Mouse (Mus musculus): ENCODE measurements around the gene Mgmt.

The Mgmt gene

DNA sequence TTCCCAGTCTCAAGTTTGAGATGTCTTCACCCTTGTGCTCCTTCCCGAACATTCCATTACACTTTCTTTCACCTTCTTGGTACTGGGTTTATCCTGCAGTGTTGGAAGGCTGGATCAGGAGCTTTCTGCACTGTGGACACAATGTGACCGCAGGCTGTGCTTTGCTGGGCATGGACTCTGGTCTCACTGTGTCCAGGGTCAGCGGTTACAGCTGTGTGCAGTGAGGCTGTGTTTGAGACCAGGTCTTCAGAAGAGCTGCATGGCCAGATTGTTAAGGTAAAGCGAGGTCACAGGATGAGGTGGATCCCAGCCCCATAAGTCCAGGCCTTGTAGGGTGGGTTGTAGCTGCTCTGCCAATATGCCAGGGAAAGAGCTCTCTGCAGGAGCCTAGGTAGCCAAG, 18.5 kb downstream of the Mgmt start:
- no peak for DNase-seq (ENCODE audit: low read depth, low spot score)

DNA sequence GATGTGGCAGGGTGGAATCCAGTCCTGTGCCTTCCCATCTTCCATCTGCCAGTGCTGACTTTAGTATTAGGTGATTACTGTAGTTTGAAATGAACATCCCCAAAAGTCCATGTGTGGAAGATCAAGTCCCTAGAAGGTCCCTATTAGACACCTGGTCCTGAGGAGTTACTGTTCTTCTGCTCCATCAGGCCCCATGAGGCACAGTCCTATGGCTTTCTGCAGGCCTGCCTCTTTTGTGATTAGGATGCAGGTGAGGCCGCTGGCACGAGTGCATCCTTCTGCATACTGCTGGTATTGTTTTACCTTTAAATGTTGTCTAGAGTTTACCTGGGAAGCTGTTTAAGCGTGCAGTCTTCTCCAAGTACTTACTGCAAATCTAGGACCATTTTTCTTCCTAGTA, 21.6 kb downstream of the Mgmt start:
- no peak for DNase-seq (ENCODE audit: low read depth, low spot score)

DNA sequence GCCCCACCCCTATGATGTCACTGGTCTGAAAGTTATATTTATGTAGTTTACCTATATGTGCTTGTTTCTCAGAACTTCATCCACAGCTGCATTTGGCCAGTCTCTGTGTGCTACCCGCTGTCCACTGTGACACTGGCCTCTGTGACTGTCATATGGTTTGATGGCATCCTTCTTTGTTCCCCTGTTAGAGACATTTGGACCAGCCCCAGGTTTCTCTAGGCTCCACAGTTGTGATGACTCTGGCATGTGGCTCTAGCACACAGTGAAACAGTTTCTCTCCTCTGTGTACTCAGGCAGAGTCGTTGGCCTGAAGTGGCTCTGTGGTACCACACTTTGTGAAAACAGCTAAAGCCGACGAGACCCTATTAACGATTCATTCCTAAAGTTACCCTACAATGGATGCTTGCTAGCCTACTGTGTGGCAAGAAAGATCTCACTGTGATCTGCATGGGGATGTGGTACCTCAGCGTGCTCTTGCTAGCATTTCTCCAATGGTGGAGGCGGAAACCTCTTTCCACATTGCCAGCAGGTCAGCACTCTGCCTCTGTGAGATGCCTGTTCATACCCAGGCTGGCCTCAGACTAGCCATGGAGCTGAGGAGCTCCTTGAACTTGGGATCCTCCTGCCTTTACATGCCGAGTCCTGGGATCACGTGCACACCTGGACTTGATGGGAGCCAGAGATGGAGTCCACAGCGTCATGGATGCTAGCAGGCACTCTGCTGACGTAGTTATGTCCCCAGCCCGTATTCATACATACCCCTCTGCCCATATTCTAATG, 26.8 kb downstream of the Mgmt start:
- no peak for DNase-seq (ENCODE audit: low read depth, low spot score)

DNA sequence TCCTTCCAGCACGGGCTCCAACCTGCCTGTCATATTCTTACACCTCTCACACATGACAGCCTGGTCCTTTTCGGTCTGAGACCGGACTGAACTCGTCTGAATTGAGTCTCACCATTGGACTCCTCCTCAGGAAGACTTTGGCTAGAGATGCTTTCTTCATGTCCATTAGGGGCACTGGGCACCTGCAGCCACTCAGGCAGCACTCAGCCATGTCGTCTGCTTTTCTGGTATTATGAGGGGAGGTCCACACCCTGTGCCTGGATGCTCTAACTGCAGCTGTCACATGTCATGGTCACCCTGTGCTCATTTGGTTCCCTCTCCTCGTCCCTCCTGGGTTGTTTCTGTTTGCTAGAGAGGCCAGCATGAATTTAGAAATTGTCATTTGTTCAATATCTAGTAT, 27.8 kb downstream of the Mgmt start:
- DNase-seq (ENCODE audit: low read depth, low spot score): no peak

DNA sequence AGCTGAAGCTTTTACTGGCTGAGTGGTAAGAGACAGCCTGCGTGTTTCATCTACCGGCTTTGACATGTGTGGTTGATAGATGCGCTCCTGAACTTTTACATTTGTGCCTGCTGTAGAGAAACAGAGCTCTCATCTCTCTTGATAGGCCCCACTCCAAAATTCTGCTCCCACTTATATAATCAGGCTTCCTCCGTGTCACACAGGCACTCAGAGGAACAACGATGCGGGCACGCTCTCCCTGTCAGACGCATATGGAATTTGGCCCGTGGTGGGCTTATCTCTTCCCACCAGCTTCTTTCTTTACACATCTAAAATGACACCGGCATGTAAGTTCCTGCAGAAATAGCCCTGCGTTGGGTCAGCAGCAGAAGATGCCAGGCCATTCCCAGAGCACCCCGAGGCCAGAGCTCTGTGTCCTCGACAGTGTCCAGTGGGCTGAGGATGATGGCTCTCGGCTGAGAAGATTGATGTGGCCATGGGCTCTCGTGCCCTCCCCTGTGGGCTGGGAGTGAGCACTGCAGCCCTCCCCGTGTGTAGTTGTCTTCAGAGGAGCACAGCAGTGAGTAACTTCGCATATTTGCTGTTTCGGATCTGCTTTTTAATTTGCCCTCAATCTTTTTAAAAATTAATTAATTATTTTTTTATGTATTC, 30.3 kb downstream of the Mgmt start:
- no peak for DNase-seq (ENCODE audit: low read depth, low spot score)

DNA sequence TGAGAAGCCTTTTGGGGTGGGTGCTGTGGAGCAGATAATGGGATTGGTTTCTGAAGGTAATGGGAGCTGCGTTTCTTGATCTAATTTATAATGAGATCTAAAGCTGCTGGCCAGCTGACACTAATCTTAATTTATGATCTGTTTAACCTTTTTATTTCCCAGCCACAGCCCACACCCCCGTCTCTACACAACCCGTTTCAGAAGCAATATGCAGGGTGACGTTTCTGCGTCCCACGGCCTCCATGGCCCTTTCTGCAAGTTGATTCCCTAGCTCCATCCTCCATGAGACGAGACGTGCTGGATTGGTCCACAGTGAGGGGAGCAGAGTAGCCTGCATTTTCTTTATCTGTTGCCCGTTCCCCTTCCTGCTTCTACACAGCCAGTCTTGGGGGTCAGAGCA, 31.8 kb downstream of the Mgmt start:
- no peak for DNase-seq (ENCODE audit: low read depth, low spot score)

DNA sequence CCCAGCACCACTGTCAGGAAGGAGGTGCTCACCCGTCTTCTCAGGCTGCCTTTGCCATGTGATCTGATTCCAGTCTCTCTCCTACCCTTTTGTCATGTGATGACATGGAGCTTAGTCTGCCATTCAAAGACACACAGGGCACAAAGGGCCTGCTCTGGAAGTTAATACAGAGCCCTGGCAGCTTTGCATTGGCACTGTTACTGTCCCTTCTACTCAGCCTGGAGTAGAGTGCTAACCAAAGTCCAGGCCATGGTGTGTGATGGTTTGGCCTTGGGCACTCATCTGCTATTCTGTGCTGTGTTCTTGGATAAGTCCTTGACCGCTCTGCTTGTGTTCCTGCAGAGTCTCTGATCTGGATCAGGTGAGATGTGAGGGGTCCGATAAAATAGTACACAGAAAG, 36.0 kb downstream of the Mgmt start:
- no peak for DNase-seq (ENCODE audit: low read depth, low spot score)

DNA sequence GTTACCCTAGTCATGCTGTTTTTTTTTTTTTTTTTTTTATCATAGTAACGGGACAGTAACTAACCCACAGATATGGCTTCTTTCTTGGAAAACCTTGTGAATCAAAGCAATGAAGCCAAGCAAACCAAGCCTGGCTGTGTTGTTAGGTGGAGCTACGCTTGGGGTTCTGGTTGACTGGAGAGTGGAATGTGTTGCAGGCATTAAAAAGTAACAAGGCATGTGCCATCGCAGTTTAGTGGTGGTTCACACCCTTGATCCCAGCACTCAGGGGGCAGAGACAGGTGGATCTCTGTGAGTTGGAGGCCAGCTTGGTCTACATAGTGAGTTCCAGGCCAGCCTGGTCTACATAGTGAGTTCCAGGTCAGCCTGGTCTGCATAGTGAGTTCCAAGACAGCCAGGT, 39.0 kb downstream of the Mgmt start:
- DNase-seq (ENCODE audit: low read depth, low spot score): no peak

DNA sequence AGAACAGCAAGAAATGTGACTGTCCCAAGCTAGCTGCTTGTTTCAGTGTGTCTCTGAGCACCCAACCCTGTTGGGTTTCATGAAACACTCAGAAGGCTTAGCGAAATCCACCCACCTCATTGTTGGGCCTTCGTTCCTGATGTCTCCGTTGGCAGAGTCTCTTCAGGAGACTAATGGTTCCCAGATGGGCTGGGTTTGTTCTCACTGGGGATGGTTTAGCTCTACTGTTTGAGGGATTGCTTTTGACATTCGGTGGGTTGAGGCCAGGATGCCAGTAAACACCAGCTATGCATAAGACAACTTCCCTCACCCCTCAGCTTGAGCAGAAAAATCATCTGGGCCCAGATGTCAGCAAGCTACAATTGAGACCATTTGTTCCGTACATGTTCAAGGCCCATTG, 39.9 kb downstream of the Mgmt start:
- no peak for DNase-seq (ENCODE audit: low read depth, low spot score)

DNA sequence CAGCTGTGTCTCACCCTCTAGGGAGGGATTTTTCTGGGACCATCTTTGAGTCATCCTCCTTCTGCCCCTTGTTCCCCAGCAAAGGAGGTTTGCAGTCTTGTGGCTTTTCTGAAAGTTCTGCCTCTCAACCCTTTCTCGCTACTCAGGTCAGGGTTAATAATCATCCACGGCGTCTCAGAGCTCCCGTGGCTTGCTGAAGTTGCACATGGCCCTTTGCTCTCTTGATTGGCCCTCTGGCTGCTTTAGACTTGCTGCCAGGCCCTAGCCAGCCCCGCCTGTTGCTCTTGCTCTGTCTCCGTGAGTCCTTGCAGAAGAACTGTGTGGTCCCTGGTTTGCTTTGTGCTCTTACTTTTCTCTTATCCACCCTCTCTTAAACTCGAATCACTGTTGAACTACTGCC, 40.4 kb downstream of the Mgmt start:
- DNase-seq (ENCODE audit: low read depth, low spot score): no peak

DNA sequence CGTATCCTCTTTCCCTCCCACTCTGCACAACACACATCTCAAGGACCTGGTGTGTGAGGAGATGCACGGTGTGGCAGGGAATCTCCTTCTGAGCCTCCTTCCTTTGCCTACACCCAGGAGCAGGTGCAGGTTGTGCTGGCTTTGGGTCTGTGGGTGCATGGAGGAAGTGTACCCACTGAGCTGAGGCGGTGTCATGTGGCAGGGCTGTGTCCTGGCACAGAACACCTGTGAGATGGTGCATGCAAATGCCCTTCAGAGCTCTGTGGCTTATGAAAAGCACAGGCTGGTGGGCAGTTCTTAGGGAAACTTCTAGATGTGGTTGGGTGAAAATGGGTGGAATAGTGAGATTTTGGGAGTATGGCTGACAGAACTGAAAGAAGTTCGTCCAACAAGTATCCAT, 44.0 kb downstream of the Mgmt start:
- DNase-seq (ENCODE audit: low read depth, low spot score): no peak

DNA sequence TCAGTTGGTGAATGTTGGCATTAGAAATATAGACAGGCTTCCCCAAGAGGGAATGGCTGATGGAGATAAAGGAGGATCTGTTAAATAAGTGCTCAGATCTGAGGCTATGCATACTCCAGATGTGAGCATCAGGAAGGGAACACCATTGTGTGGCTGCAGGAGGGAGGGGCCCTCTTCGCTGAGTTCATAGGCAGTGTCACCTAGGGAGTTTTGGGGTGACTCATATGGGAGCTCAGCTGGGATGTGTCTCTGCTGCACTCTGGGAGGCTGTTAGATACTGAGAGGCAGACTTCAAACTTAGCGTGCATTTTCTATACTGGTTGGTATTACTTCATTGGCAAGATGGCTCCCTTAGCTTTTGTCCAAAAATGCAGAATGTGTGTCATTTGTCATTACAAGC, 48.0 kb downstream of the Mgmt start:
- no peak for DNase-seq (ENCODE audit: low read depth, low spot score)

DNA sequence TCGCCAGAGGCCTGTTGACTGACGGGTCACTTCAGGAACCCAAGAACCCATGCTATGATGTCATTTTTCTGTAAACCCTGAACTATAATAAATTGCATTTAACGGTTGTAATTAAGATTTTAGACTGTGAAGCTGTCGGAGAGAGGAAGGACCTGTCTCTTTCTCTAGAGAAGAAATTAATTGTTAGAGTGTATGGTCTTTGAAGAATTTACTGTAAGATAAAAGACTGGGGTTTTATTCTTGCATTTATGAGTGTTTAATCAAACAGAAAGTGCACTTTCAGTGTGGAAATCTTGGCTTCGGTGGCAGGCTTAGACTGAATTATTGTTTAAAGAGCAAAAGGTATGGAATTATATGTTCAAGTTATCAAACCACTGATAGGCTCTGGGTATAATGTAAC, 49.5 kb downstream of the Mgmt start:
- no peak for DNase-seq (ENCODE audit: low read depth, low spot score)

DNA sequence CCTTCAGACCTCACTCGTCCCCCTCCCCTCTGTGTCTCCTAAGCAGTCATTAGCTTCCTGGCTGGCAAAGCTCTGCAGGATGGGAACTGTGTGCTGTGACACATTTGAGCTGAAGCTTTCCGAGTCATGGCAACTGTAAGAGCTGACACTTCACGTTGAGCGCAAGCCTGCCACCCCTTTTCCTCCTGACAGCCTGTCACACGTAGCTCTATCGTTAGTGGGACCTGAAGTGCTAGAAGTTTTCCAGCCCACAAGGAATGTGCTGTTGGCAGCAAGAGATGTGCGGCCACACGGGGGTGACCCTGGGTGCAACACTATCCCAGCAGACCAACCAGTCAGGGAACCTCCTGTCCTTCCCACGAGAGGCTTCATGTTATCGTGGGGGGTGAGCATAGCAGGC, 51.3 kb downstream of the Mgmt start:
- no peak for DNase-seq (ENCODE audit: low read depth, low spot score)

DNA sequence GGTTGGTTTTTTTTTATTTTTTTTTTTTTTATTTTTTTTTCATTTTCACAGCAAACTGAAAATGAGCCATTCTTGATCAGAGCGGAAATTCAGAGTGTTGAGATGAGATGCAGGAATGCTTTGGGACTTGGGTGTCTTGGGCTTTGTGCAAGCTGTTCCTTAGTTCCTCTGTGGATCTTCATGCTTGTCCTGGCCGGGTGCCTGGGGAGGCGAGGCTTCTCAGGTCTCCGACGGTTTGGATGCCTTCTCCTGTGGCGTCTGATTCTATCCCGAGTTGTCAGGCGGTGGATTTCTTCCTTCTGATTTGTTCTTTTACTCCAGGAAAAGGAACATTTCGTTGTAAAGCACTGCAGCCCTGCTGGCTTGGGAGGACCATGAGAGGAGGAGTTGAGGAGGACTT, 51.7 kb downstream of the Mgmt start:
- DNase-seq (ENCODE audit: low read depth, low spot score): no peak

DNA sequence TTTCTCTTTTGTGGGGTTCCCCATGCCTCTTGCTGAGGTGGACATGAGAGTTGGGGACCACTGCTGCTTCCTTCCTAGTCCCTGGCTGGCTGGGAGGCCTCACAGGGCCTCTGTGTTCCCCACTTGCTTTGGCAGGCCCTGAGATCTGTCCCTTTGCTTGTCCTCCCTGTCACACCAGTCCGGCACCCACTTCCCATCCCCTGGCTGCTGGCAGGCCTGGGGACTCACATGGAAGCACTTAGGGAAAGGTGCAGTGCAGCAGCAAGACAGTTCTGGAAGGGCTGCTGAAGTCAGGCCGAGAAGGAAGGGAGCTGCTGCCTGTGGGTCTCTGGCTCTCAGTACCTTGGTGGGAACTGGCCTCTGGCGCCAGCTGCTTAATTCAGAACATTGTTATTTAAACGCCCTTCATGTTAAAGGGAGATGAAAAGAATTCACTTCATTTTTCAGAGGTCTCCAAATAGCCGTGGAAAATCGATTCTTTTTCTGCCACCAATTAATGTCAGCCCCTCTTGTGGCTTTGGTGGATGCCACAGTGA, 53.9 kb downstream of the Mgmt start:
- DNase-seq (ENCODE audit: low read depth, low spot score): no peak

DNA sequence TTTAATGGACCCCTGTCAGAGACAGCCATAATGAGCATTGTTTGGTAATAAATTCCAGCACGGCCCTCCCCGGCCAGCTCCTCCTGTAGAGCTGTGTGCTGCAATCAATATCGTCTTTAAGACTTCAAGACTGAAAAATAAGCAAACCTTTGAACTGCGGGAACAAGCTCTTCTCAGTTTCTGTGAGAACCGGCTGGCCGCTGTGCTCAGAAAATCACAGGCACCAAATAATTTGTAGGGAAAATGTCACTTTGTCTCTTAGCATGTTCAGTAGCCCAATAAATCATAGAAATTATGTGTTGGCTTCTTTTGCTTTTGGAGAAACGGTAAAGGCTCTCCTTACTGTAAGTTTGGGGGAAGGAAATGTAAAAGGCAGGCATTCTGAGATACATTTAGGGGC, 58.2 kb downstream of the Mgmt start:
- no peak for DNase-seq (ENCODE audit: low read depth, low spot score)

DNA sequence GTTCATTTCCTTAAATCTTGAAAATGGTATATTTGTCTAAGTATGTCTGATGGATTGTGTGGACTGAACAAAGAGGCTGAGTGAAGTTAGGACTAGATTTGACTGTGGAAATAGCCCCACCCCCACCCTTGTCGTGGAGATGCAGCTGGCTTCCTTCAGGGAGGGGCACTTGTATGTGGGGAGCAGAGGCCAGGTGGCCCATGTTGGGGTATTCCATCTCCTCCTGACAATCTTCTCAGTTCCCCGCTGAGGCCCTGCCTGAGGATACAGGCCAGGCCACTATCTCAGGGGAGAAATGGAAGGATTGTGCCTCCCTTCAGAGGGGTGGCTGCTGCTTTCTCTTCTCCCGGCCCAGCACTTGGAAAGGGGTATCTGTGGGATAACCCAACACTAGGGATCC, 58.8 kb downstream of the Mgmt start:
- DNase-seq (ENCODE audit: low read depth, low spot score): no peak

DNA sequence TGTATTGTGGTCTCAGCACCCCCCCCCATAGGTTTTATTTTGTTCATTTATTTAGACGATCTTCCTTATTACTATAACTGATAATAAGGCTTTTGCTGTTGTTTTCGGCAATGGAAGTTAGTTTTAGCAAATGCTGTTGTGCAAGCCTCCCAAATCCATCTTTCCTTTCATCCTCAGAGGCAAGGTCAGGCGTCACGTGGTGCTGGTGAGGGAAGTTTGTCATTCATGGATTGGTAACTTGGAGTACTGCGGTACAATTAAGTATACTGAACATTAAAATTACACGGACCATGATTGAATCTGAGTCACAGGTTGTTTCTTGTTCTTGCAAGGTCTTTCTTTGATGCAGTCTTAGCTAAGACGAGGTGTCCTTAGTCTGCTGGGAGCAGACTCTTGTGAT, 77.9 kb downstream of the Mgmt start:
- DNase-seq (ENCODE audit: low read depth, low spot score): no peak

DNA sequence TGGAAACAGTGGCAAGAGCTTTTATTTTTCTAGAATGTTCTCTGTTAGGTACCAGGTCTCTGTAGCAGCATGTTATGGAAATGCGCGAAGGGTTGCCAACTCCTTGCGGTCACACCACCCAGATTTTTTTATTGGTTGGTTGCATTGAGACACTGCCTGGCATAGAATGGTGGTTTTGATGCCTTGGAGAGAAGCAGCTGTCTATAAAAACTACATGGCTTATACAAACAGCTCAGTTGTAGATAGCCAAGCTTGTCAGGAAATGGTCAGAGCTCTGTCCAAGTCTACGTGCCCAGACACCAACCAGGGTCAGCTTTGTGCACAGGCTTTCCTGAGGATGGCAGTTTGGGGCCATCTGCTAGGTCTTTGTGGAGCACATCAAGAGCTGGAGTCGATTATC, 80.6 kb downstream of the Mgmt start:
- DNase-seq (ENCODE audit: low read depth, low spot score): no peak

DNA sequence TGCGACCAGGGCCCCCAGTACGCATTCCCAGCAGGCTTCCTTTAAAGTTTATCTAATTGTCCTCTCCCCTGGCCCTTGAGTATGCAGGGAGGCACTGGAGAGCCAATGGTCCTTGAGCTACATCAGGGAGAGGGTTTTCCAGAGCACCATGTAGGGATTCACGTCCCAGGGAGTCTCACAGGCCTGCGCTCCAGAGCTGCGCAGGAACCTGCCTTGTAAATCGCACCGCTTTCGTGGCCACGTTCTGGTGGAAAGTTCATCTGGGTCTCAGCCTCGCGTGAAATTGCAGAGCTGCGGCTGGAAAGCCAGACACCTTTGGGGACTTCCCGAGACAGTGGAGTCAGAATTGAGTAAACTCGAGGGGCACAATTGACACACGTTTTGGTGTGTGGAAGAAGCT, 103.0 kb downstream of the Mgmt start:
- no peak for DNase-seq (ENCODE audit: low read depth, low spot score)

DNA sequence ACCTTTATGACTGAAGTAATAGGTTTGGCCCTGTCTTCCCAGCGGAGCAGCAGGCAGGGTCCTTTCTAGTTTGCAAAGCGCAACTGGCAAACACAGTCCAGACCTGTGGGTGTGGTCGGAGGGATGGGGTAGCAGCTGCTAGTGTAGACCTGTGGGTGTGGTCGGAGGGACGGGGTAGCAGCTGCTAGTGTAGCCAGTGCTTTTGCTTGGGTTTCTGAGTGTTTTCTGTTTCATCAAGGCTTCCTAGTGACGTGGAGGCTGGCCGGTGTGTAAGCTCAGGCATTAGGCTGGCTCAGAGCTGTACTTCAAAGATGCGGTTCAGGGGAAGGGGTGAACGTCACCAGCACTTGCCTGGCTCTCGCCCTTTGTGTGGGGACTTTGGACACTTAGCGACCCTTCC, 106.3 kb downstream of the Mgmt start:
- DNase-seq (ENCODE audit: low read depth, low spot score): no peak

DNA sequence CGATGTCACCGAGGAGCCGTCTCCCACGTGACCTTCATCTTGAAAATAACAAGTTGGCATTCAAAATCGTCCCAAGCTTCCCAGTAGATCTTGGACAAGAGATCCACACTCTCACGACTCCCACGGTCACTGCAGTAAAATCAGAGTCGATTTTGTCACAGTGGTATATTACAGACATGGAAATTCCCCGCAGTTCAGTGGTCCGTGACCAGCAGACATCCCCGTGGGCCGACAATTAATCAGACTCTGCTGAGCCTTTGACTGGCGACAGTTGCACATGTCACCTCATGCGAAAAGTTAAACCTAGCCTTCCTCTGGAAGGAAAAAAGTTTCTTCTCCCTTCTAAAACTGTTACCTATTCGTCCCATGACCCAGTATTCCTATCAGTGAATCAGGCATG, 106.8 kb downstream of the Mgmt start:
- DNase-seq (ENCODE audit: low read depth, low spot score): no peak
